Mouse (Mus musculus) heart, postnatal 0 days (tissue): Measurements from ENCODE around the gene Thap3. TPM values are rescaled to one million over a fixed set of nuclear protein-coding genes. Genes with fewer than 3 reads are reported as not detected.
A peak's percentile ranks its signal among the peaks of the same experiment; 100 is the strongest.

ENCODE experiments used
- ATAC-seq: fragments of 200-750 bp; cut with Nextera tagmentation; 2 replicates; pipeline ENCODE4 v1.8.0; 2017; ENCODE audit warnings: low read depth, moderate number of reproducible peaks, moderate library complexity; ENCODE audit not compliant: insufficient read depth
- DNase-seq: peaks from one replicate; pipeline ENCODE4 v3.0.0-alpha.2; 2016; ENCODE audit warnings: low spot score
- H3K27ac ChIP-seq: fragments of 300-500 bp; sonication (generic); 2 replicates; pipeline ENCODE4 v1.5.1; 2014; ENCODE audit warnings: low read depth, mild to moderate bottlenecking
- H3K27me3 ChIP-seq: fragments of 300-500 bp; sonication (generic); 2 replicates; pipeline ENCODE4 v1.6.1; 2014; ENCODE audit warnings: low read length, mixed read lengths; ENCODE audit not compliant: control insufficient read depth, insufficient read depth
- H3K36me3 ChIP-seq: fragments of 300-500 bp; sonication (generic); replicated peaks from 2 replicates; pipeline ENCODE4 v1.6.1; 2014; ENCODE audit warnings: low read length, mixed read lengths; ENCODE audit not compliant: control insufficient read depth, insufficient read depth
- H3K4me1 ChIP-seq: fragments of 300-500 bp; sonication (generic); 2 replicates; pipeline ENCODE4 v1.6.1; 2014; ENCODE audit warnings: antibody characterized with exemption; ENCODE audit not compliant: control insufficient read depth, insufficient read depth
- H3K4me2 ChIP-seq: fragments of 300-500 bp; sonication (generic); 2 replicates; pipeline ENCODE4 v1.6.1; 2014; ENCODE audit warnings: low read depth, mild to moderate bottlenecking, low read length, moderate library complexity
- H3K4me3 ChIP-seq: fragments of 300-500 bp; sonication (generic); 2 replicates; pipeline ENCODE4 v1.5.1; 2014; ENCODE audit warnings: low read depth, low read length
- H3K9ac ChIP-seq: fragments of 300-500 bp; sonication (generic); replicated peaks from 2 replicates; pipeline ENCODE4 v1.6.1; 2014; ENCODE audit warnings: low read depth, low read length, mixed read lengths
- H3K9me3 ChIP-seq: fragments of 300-500 bp; sonication (generic); replicated peaks from 2 replicates; pipeline ENCODE4 v1.6.1; 2016; ENCODE audit warnings: low read length; ENCODE audit not compliant: control insufficient read depth
- CTCF ChIP-seq: IDR thresholded peaks from 2 replicates; pipeline ENCODE4 v1.5.1; 2016; ENCODE audit warnings: antibody characterized with exemption, control low read depth, low read depth
- EP300 ChIP-seq: IDR thresholded peaks from 2 replicates; pipeline ENCODE4 v1.6.1; 2016; ENCODE audit warnings: antibody characterized with exemption, low read depth
- WGBS: fragments of 180-500 bp; shearing (Covaris S2); extraction: QIAGEN DNeasy Blood & Tissue Kit; methylation state at CpG from one replicate; pipeline ENCODE4 v1.1.7; 2014; 5-methylcytosine and 5-hydroxymethylcytosine counted together
- polyA plus RNA-seq: library from polyadenylated mRNA; unstranded; fragments of >200 nt; fragmentation: Nextera tagmentation; extraction: Ambion mirVana; gene quantifications from 2 replicates; pipeline ENCODE4 v1.2.1, GENCODE M21; 2015
- total RNA-seq: library from RNA; depleted of rRNA; stranded (reverse); fragments of >200 nt; gene quantifications from 2 replicates; pipeline ENCODE4 v1.2.3, GENCODE M21; 2014; ENCODE audit warnings: low replicate concordance

Gene Thap3
- total and polyA plus RNA-seq, 2 experiments from 2014 or later = 22.0 to 23.2 TPM

DNA sequence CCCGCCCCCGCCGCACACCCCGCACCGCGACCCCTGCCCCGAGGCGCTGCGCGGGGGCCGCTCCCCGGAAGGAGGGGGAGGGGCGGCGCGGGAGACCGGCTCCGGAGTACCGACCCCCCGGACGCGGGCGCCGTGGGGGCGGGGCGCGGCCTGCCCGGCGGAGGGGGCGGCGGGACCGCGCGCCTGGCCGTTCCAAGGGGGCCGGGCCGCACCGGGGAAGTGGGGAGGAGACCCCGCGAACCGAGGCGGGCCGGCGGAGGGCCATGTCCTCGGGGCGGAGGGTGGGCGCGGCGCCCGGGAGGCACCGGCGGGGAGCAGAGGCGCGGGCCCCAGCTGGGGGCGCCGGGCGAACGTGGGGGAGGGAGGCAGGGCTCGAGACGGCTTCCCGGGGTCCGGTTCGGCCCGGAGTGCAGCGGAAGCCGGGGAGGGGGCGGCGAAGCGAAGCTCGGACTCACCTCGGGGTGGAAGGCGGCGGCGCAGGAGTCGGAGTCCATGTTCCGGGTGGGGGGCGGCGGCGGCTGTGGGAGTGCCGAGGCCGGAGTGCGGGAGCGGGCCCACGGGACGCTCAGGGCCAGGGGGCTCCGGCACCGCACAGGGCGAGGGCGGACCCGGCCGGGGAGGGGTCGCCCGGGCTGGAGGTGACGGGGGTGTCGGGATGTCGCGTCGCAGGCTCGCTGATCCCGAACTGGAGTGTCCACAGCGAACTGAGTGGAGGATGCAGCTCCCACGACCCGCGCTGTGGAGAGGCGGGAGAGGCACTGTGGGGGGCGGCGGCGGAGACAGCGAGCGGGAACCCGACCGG lies 6.8 kb upstream of the Thap3 start:
- H3K4me1 ChIP-seq = peaks cover 12% of the 10 kb centered on the region
- ATAC-seq = peak; percentile 12
- TF ChIP-seq CTCF (no peak), EP300 (no peak)
- H3K4me3 ChIP-seq = peak overlapping the region; percentile 99
- H3K9me3 ChIP-seq = no peaks in the 10 kb centered on the region
- WGBS = 0% methylated on average over 45 of the region's 111 CpGs
- no peak for DNase-seq
- peaks cover 18% of the 10 kb centered on the region for H3K36me3 ChIP-seq
- H3K27me3 ChIP-seq = no peaks in the 10 kb centered on the region
- H3K4me2 ChIP-seq = peak overlapping the region; percentile 99
- H3K27ac ChIP-seq = peak overlapping the region; percentile 89
- H3K9ac ChIP-seq = peak overlapping the region; percentile 94

DNA sequence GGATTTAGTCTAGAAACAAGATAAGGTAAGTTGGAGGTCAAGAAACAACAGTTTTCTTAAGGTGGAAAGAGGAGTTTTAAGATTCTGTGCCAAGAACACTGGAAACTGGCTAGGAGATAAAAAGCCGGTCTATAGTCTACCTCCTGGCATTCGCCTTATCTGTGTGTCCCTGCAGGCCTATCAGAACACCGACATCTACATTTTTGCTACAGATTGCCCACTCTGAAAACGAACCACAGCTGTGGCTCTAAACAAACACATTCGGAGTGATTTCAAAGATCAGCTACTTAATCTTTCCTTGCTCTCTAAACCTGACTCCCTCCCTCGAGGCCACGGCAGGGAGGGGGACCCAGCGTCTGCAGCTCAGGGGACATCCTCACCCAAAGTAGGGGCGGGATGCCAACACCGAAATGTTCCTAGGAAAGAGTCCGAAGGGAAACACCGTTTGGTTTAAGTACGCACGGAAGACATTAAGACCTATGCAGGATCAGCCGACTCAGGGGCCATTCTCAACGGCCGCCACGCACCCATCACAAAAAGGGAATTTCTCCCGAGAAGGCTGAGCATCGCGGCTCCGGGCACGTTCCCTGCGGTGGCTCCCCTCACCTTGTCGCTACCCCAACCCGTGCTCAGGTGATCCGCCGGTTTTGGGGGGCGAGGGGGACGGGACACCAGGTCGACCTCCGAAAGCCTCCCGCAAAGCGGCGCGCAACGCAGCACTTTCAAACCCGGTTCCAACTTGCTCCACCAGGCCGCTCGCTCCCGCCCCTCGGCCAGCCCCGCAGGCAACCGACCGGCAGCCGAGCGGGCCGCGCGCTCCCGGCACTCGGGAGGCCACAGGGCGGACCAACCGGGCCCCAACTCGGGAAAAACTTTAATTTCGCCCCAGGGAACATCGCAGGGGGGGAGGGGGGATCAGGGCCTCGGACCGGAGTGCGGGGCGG lies 5.7 kb upstream of the Thap3 start:
- H3K9ac ChIP-seq = peak overlapping the region; percentile 94
- no peak for DNase-seq
- H3K4me3 ChIP-seq = peak overlapping the region; percentile 99
- peaks cover 21% of the 10 kb centered on the region for H3K36me3 ChIP-seq
- peak overlapping the region; percentile 89 for H3K27ac ChIP-seq
- ATAC-seq = no peak
- peak overlapping the region; percentile 99 for H3K4me2 ChIP-seq
- 2% methylated on average over 56 of the region's 61 CpGs for WGBS
- TF ChIP-seq EP300 (no peak), CTCF (no peak)
- H3K4me1 ChIP-seq = peaks cover 12% of the 10 kb centered on the region
- H3K9me3 ChIP-seq = no peaks in the 10 kb centered on the region
- H3K27me3 ChIP-seq = no peaks in the 10 kb centered on the region

DNA sequence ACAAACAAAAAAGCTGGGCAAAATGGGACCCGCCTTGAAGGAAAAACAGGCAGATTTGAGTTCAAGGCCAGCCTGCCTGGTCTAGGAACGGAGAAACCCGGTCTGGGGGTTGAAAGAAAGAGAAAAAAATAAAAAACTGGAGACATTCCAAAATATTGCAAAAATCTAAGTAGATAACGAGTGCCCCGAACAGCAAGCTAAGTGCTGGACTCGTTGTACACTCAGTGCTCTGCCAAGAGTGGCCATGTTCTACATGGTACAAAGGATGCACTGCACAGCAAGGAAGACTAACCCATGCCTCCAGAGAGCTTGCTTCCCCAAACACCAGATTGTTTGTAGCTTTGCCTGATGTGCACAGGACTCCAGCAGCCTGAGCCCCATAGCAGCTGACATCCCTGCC lies 4.2 kb upstream of the Thap3 start:
- ATAC-seq = no peak
- Histone ChIP-seq H3K4me3 (no peak overlapping the region), H3K27me3 (no peaks in the 10 kb centered on the region), H3K36me3 (peaks cover 21% of the 10 kb centered on the region), H3K4me1 (peaks cover 13% of the 10 kb centered on the region), H3K4me2 (no peak overlapping the region), H3K9ac (no peak overlapping the region), H3K9me3 (no peaks in the 10 kb centered on the region), H3K27ac (no peak overlapping the region)
- TF ChIP-seq EP300 (no peak), CTCF (no peak)
- 40% methylated on average over 6 of the region's 6 CpGs for WGBS
- no peak for DNase-seq

DNA sequence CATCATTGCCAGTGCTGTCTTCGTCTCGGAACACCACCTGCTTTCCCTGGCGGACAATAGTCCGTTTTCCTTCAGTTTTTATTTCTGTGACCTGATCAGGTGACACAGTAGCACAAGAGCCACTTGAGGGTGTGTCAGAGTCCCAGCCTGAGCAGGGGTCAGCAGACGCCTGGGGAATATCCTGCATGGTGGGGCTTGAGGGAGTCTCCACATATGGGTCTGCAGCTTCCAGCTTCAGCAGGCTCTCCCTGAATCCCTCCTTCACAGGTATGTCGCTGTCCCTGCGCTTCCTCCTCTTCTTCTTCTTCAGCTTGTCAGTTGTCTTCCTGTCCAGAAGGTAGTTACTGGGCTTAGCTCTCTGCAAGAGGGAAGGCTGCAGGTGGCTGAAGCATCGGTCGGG lies 3.3 kb upstream of the Thap3 start:
- Histone ChIP-seq H3K27ac (no peak overlapping the region), H3K4me3 (no peak overlapping the region), H3K27me3 (no peaks in the 10 kb centered on the region), H3K4me1 (peaks cover 13% of the 10 kb centered on the region), H3K36me3 (peaks cover 21% of the 10 kb centered on the region), H3K9me3 (no peaks in the 10 kb centered on the region), H3K9ac (no peak overlapping the region), H3K4me2 (no peak overlapping the region)
- no peak for DNase-seq
- no peak for ATAC-seq
- TF ChIP-seq EP300 = no peak
- no peak for TF ChIP-seq CTCF
- 86% methylated on average over 9 of the region's 9 CpGs for WGBS

DNA sequence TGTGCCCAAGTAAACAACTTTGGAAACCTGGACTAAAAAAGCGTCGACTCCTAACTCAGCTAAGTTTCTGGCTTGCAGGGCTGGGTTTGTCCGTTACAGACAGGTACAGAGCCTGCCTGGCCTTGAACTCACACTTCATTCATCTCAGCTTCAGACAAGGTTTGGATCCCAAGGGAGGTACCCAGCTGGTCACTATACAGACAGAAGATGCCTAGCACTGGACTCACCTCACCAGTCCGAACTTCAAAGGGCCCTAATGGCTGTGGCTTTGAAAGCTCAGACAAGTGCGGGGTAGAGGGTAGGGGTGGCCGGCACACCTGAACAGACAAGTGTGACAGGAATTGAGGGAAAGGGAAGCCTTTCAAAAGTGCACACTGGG lies 302 bp upstream of the Thap3 start:
- peaks cover 10% of the 10 kb centered on the region; the same call in 1 of the 2 replicates for H3K4me1 ChIP-seq
- H3K27ac ChIP-seq = no peak overlapping the region
- 38% methylated on average over 6 of the region's 6 CpGs for WGBS
- no peaks in the 10 kb centered on the region for H3K27me3 ChIP-seq
- no peak for TF ChIP-seq EP300
- no peak for TF ChIP-seq CTCF
- H3K9me3 ChIP-seq = no peaks in the 10 kb centered on the region
- DNase-seq (no peak), ATAC-seq (no peak)
- H3K4me3 ChIP-seq = peak overlapping the region; percentile 79
- 0 out of 2 replicates have a peak overlapping the region, but pooled peaks have one; percentile 79 for H3K9ac ChIP-seq
- peak overlapping the region; percentile 71 for H3K4me2 ChIP-seq
- H3K36me3 ChIP-seq = peaks cover 21% of the 10 kb centered on the region
